Mouse (Mus musculus): Measurements from ENCODE around the gene Auts2. TPM values are rescaled to one million over a fixed set of nuclear protein-coding genes. Genes with fewer than 3 reads are reported as not detected.

Gene Auts2
- total and polyA plus RNA-seq, 2 experiments from 2014 or later, result 35.2 to 57.5 TPM

GRCm38 (mm10) chr5:131566032-131566431 lies 977.1 kb downstream of the Auts2 start:
- H3K4me1 ChIP-seq (ENCODE audit: insufficient read depth, low read length), result no peaks in the 10 kb centered on the region
- no peak overlapping the region for H3K9ac ChIP-seq (replicated peaks; ENCODE audit: low read length, poor library complexity, severe bottlenecking)
- H3K9me3 ChIP-seq (ENCODE audit: low read length), result no peaks in the 10 kb centered on the region
- no peak for TF ChIP-seq CTCF (IDR thresholded peaks at IDR 0.05)
- H3K4me3 ChIP-seq (ENCODE audit: low read depth, low read length), result no peak overlapping the region
- WGBS, result 69% methylated on average over 6 of the region's 6 CpGs
- ATAC-seq (ENCODE audit: low FRiP score), result no peak
- H3K36me3 ChIP-seq (ENCODE audit: insufficient read depth, low read length), result no peaks in the 10 kb centered on the region
- no peak for DNase-seq (ENCODE audit: low spot score)
- H3K27me3 ChIP-seq (ENCODE audit: insufficient read depth, low read length), result no peaks in the 10 kb centered on the region
- no peak overlapping the region for H3K27ac ChIP-seq (ENCODE audit: low read depth, low read length)
- H3K4me2 ChIP-seq (ENCODE audit: low read depth, low read length, poor library complexity, severe bottlenecking), result no peak overlapping the region

GRCm38 (mm10) chr5:131563630-131564252 lies 979.4 kb downstream of the Auts2 start:
- Histone ChIP-seq H3K4me2 (ENCODE audit: low read depth, low read length, poor library complexity, severe bottlenecking) (no peak overlapping the region), H3K9ac (replicated peaks; ENCODE audit: low read length, poor library complexity, severe bottlenecking) (no peak overlapping the region), H3K27me3 (ENCODE audit: insufficient read depth, low read length) (no peaks in the 10 kb centered on the region), H3K4me1 (ENCODE audit: insufficient read depth, low read length) (no peaks in the 10 kb centered on the region; the same call in 1 of the 2 replicates), H3K36me3 (ENCODE audit: insufficient read depth, low read length) (no peaks in the 10 kb centered on the region), H3K4me3 (ENCODE audit: low read depth, low read length) (no peak overlapping the region), H3K9me3 (ENCODE audit: low read length) (no peaks in the 10 kb centered on the region), H3K27ac (ENCODE audit: low read depth, low read length) (no peak overlapping the region)
- DNase-seq (ENCODE audit: low spot score) (no peak), ATAC-seq (ENCODE audit: low FRiP score) (no peak)
- 80% methylated on average over 5 of the region's 5 CpGs for WGBS
- no peak for TF ChIP-seq CTCF (IDR thresholded peaks at IDR 0.05)

GRCm38 (mm10) chr5:131560773-131561560 lies 982.2 kb downstream of the Auts2 start:
- Histone ChIP-seq H3K4me1 (ENCODE audit: insufficient read depth, low read length) (peaks cover 5% of the 10 kb centered on the region; the same call in 1 of the 2 replicates), H3K9ac (replicated peaks; ENCODE audit: low read length, poor library complexity, severe bottlenecking) (no peak overlapping the region), H3K4me3 (ENCODE audit: low read depth, low read length) (no peak overlapping the region), H3K4me2 (ENCODE audit: low read depth, low read length, poor library complexity, severe bottlenecking) (no peak overlapping the region), H3K27ac (ENCODE audit: low read depth, low read length) (no peak overlapping the region), H3K36me3 (ENCODE audit: insufficient read depth, low read length) (no peaks in the 10 kb centered on the region), H3K9me3 (ENCODE audit: low read length) (no peaks in the 10 kb centered on the region), H3K27me3 (ENCODE audit: insufficient read depth, low read length) (no peaks in the 10 kb centered on the region)
- DNase-seq (ENCODE audit: low spot score), result no peak
- 79% methylated on average over 5 of the region's 5 CpGs for WGBS
- TF ChIP-seq CTCF (IDR thresholded peaks at IDR 0.05), result peak; percentile 20; the same call in 1 of the 2 replicates
- ATAC-seq (ENCODE audit: low FRiP score), result no peak

GRCm38 (mm10) chr5:131558403-131559174 lies 984.6 kb downstream of the Auts2 start:
- Histone ChIP-seq H3K4me2 (ENCODE audit: low read depth, low read length, poor library complexity, severe bottlenecking) (no peak overlapping the region), H3K9ac (replicated peaks; ENCODE audit: low read length, poor library complexity, severe bottlenecking) (no peak overlapping the region), H3K4me1 (ENCODE audit: insufficient read depth, low read length) (peaks cover 5% of the 10 kb centered on the region; the same call in 1 of the 2 replicates), H3K27ac (ENCODE audit: low read depth, low read length) (no peak overlapping the region), H3K36me3 (ENCODE audit: insufficient read depth, low read length) (no peaks in the 10 kb centered on the region), H3K27me3 (ENCODE audit: insufficient read depth, low read length) (no peaks in the 10 kb centered on the region), H3K4me3 (ENCODE audit: low read depth, low read length) (no peak overlapping the region), H3K9me3 (ENCODE audit: low read length) (no peaks in the 10 kb centered on the region)
- ATAC-seq (ENCODE audit: low FRiP score), result no peak
- no peak for DNase-seq (ENCODE audit: low spot score)
- WGBS, result 47% methylated on average over 8 of the region's 8 CpGs
- TF ChIP-seq CTCF (IDR thresholded peaks at IDR 0.05), result no peak

GRCm38 (mm10) chr5:131557591-131558385 lies 985.4 kb downstream of the Auts2 start:
- Histone ChIP-seq H3K9me3 (ENCODE audit: low read length) (no peaks in the 10 kb centered on the region), H3K9ac (replicated peaks; ENCODE audit: low read length, poor library complexity, severe bottlenecking) (no peak overlapping the region), H3K27ac (ENCODE audit: low read depth, low read length) (no peak overlapping the region), H3K4me1 (ENCODE audit: insufficient read depth, low read length) (peaks cover 5% of the 10 kb centered on the region; the same call in 1 of the 2 replicates), H3K4me3 (ENCODE audit: low read depth, low read length) (no peak overlapping the region), H3K36me3 (ENCODE audit: insufficient read depth, low read length) (no peaks in the 10 kb centered on the region), H3K27me3 (ENCODE audit: insufficient read depth, low read length) (no peaks in the 10 kb centered on the region), H3K4me2 (ENCODE audit: low read depth, low read length, poor library complexity, severe bottlenecking) (no peak overlapping the region)
- DNase-seq (ENCODE audit: low spot score), result no peak
- WGBS, result 60% methylated on average over 14 of the region's 14 CpGs
- TF ChIP-seq CTCF (IDR thresholded peaks at IDR 0.05), result no peak
- no peak for ATAC-seq (ENCODE audit: low FRiP score)

Data from midbrain, postnatal 0 days (tissue).